Mouse (Mus musculus): ENCODE measurements at regions not wholly inside any gene's neighbourhood (a gene's known extent, or its start where the extent isn't known, plus 50 kb on each side); places are given as distances from the start of the nearest gene placed in this dataset.

GRCm38 (mm10) chr3:102355352-102355751 lies 114.4 kb upstream of the Ngf start:
- H3K36me3 ChIP-seq, result no peaks in the 10 kb centered on the region
- H3K9ac ChIP-seq, result no peak overlapping the region
- H3K4me2 ChIP-seq, result no peak overlapping the region
- no peak overlapping the region for H3K27ac ChIP-seq
- no peak overlapping the region for H3K4me3 ChIP-seq (replicated peaks)
- no peaks in the 10 kb centered on the region for H3K4me1 ChIP-seq (replicated peaks)
- DNase-seq (no peak), ATAC-seq (ENCODE audit: low read depth) (no peak)
- WGBS (ENCODE audit: insufficient replicate concordance), result 80% methylated on average over 2 of the region's 2 CpGs
- H3K9me3 ChIP-seq (replicated peaks), result no peaks in the 10 kb centered on the region
- no peaks in the 10 kb centered on the region for H3K27me3 ChIP-seq

GRCm38 (mm10) chr3:102354771-102355170 lies 114.9 kb upstream of the Ngf start:
- H3K4me3 ChIP-seq (replicated peaks), result no peak overlapping the region
- H3K36me3 ChIP-seq, result no peaks in the 10 kb centered on the region
- no peak for ATAC-seq (ENCODE audit: low read depth)
- H3K27me3 ChIP-seq, result no peaks in the 10 kb centered on the region
- no peak overlapping the region for H3K9ac ChIP-seq
- no peaks in the 10 kb centered on the region for H3K4me1 ChIP-seq (replicated peaks)
- no peak for DNase-seq
- H3K27ac ChIP-seq, result no peak overlapping the region
- H3K4me2 ChIP-seq, result no peak overlapping the region
- WGBS (ENCODE audit: insufficient replicate concordance), result 40% methylated on average over 2 of the region's 2 CpGs
- no peaks in the 10 kb centered on the region for H3K9me3 ChIP-seq (replicated peaks)

DNA sequence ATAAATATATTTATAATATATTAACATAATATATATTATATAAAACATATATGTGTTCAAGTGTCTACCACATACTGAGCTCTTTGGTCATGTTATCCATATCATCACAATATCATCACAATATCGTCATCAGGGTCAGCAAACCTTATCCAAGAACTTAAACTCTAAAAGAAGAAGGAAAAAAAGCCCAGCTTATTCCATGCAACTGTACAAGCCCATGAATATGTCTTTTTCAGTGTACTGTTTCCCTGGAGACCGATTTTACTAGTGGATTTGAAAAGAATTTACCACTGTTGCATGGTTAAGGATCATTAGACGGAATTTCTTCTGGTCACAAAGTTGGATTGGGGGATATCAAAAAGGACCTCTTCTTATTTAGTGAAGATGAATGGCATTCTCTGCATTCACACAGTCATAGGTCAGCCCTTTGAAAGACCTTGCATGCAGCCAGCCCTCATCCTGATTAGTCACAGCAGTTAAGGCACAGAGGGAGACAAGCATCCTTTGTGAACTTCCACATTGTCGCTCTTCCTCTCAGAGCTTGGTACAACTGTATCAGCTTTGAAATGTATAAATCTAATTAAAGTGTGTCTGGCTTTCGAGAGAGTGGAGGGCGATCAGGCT lies 116.3 kb upstream of the Ngf start:
- H3K36me3 ChIP-seq, result no peaks in the 10 kb centered on the region
- no peak overlapping the region for H3K27ac ChIP-seq
- no peak overlapping the region for H3K9ac ChIP-seq
- no peak for ATAC-seq (ENCODE audit: low read depth)
- WGBS (ENCODE audit: insufficient replicate concordance), result 64% methylated on average over 6 of the region's 6 CpGs
- no peak for DNase-seq
- no peaks in the 10 kb centered on the region for H3K27me3 ChIP-seq
- H3K4me2 ChIP-seq, result no peak overlapping the region
- no peaks in the 10 kb centered on the region for H3K9me3 ChIP-seq (replicated peaks)
- H3K4me3 ChIP-seq (replicated peaks), result no peak overlapping the region
- H3K4me1 ChIP-seq (replicated peaks), result no peaks in the 10 kb centered on the region

GRCm38 (mm10) chr3:102346077-102346476 lies 123.6 kb upstream of the Ngf start:
- no peaks in the 10 kb centered on the region for H3K27me3 ChIP-seq
- H3K4me3 ChIP-seq (replicated peaks), result no peak overlapping the region
- H3K4me1 ChIP-seq (replicated peaks), result no peaks in the 10 kb centered on the region
- ATAC-seq (ENCODE audit: low read depth) (no peak), DNase-seq (no peak)
- 40% methylated on average over 3 of the region's 3 CpGs for WGBS (ENCODE audit: insufficient replicate concordance)
- no peaks in the 10 kb centered on the region for H3K9me3 ChIP-seq (replicated peaks)
- no peak overlapping the region for H3K27ac ChIP-seq
- H3K9ac ChIP-seq, result no peak overlapping the region
- H3K4me2 ChIP-seq, result no peak overlapping the region
- no peaks in the 10 kb centered on the region for H3K36me3 ChIP-seq

- no peak overlapping the region for H3K9ac ChIP-seq
- no peak overlapping the region for H3K4me3 ChIP-seq (replicated peaks)
- H3K27ac ChIP-seq, result no peak overlapping the region
- no peak for DNase-seq
- no peaks in the 10 kb centered on the region for H3K4me1 ChIP-seq (replicated peaks)
- H3K9me3 ChIP-seq (replicated peaks), result no peaks in the 10 kb centered on the region
- no peak for ATAC-seq (ENCODE audit: low read depth)
- H3K36me3 ChIP-seq, result no peaks in the 10 kb centered on the region
- WGBS (ENCODE audit: insufficient replicate concordance), result 53% methylated on average over 5 of the region's 5 CpGs
- H3K27me3 ChIP-seq, result no peaks in the 10 kb centered on the region
- no peak overlapping the region for H3K4me2 ChIP-seq
These were observed 124.4 kb upstream of the Ngf start for GRCm38 (mm10) chr3:102345291-102345690.

- 47% methylated on average over 5 of the region's 5 CpGs for WGBS (ENCODE audit: insufficient replicate concordance)
- Histone ChIP-seq H3K9ac (no peak overlapping the region), H3K27me3 (no peaks in the 10 kb centered on the region), H3K9me3 (replicated peaks) (no peaks in the 10 kb centered on the region), H3K4me2 (no peak overlapping the region), H3K4me1 (replicated peaks) (no peaks in the 10 kb centered on the region), H3K27ac (no peak overlapping the region), H3K36me3 (no peaks in the 10 kb centered on the region), H3K4me3 (replicated peaks) (no peak overlapping the region)
- DNase-seq (no peak), ATAC-seq (ENCODE audit: low read depth) (no peak)
These were observed 129.0 kb upstream of the Ngf start for GRCm38 (mm10) chr3:102340731-102341130.

DNA sequence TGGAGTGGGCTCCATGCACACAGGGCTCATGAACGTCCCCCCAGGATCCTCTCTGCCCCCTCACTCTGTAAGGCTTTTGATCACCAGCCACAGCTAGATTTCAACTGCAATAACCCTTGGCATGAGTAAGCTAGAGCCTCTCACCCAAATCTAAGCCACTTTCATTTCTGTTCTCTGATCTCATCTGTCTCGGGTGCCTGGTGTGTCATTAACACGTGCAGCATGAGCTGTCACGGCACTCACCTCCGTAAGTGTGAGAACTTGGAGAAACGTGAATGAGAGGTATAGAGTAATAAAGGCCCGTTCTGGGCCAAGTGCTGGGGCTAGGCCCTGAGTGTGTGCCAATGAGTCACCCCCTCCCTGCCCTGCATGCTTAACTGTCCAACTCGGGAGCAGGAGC lies 131.8 kb upstream of the Ngf start:
- no peaks in the 10 kb centered on the region for H3K27me3 ChIP-seq
- no peak for ATAC-seq (ENCODE audit: low read depth)
- H3K9me3 ChIP-seq (replicated peaks), result no peaks in the 10 kb centered on the region
- H3K4me2 ChIP-seq, result no peak overlapping the region
- H3K4me3 ChIP-seq (replicated peaks), result no peak overlapping the region
- H3K27ac ChIP-seq, result no peak overlapping the region
- H3K4me1 ChIP-seq (replicated peaks), result no peaks in the 10 kb centered on the region
- H3K36me3 ChIP-seq, result no peaks in the 10 kb centered on the region
- DNase-seq, result no peak
- no peak overlapping the region for H3K9ac ChIP-seq
- 65% methylated on average over 8 of the region's 8 CpGs for WGBS (ENCODE audit: insufficient replicate concordance)

- Histone ChIP-seq H3K36me3 (no peaks in the 10 kb centered on the region), H3K4me3 (replicated peaks) (no peak overlapping the region), H3K4me1 (replicated peaks) (no peaks in the 10 kb centered on the region), H3K9ac (no peak overlapping the region), H3K27ac (no peak overlapping the region), H3K9me3 (replicated peaks) (no peaks in the 10 kb centered on the region), H3K27me3 (no peaks in the 10 kb centered on the region), H3K4me2 (no peak overlapping the region)
- ATAC-seq (ENCODE audit: low read depth) (no peak), DNase-seq (no peak)
- WGBS (ENCODE audit: insufficient replicate concordance), result 54% methylated on average over 2 of the region's 2 CpGs
These were observed 131.7 kb upstream of the Vangl1 start for GRCm38 (mm10) chr3:102336184-102336583.

DNA sequence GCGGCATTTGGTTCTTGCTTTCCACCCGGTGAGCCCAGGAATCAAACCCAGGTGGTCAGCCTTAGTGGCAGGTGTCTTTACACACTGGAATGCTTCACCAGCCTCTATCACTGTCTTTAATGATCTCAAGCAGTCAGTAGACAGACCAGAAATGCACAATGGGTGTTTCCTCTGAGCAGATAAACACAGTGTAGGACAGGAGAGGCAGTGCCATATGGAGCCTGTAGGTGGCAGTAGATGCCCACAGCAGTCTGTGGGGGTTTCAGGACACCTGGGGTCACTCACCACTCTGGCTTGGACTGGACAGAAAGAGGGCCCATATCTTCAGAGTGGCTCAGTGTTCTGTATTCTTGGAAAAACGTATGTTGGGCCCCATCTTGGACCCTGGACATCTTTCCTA lies 130.7 kb upstream of the Vangl1 start:
- Histone ChIP-seq H3K4me2 (no peak overlapping the region), H3K27me3 (no peaks in the 10 kb centered on the region), H3K36me3 (no peaks in the 10 kb centered on the region), H3K9ac (no peak overlapping the region), H3K4me3 (replicated peaks) (no peak overlapping the region), H3K9me3 (replicated peaks) (no peaks in the 10 kb centered on the region), H3K27ac (no peak overlapping the region), H3K4me1 (replicated peaks) (no peaks in the 10 kb centered on the region)
- 73% methylated on average over 3 of the region's 3 CpGs for WGBS (ENCODE audit: insufficient replicate concordance)
- ATAC-seq (ENCODE audit: low read depth) (no peak), DNase-seq (no peak)

- ATAC-seq (ENCODE audit: low read depth) (no peak), DNase-seq (no peak)
- H3K4me3 ChIP-seq (replicated peaks), result no peak overlapping the region
- H3K27me3 ChIP-seq, result no peaks in the 10 kb centered on the region
- no peak overlapping the region for H3K4me2 ChIP-seq
- H3K9me3 ChIP-seq (replicated peaks), result no peaks in the 10 kb centered on the region
- H3K36me3 ChIP-seq, result no peaks in the 10 kb centered on the region
- no peaks in the 10 kb centered on the region for H3K4me1 ChIP-seq (replicated peaks)
- no peak overlapping the region for H3K27ac ChIP-seq
- no peak overlapping the region for H3K9ac ChIP-seq
- 42% methylated on average over 3 of the region's 3 CpGs for WGBS (ENCODE audit: insufficient replicate concordance)
These were observed 127.7 kb upstream of the Vangl1 start for GRCm38 (mm10) chr3:102332221-102332620.

DNA sequence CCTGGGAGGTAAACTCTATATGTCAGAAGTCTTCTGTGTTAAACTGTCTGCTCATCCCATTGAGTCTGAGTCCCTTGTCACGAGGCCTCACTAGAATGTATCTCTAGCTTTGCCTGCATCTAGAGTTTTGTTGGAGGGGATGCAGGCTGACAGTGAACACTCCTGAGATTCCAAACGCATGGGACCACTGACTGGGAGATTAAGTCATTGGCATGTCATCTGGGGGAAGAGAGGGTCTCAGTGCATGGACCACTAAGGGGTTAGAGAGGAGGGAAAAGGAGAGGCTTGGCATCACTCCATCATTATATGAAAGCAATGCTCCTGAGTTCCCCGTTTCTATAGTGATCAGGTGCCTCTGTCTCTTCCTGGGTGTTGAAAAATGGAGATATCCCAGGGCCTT lies 114.8 kb upstream of the Vangl1 start:
- WGBS (ENCODE audit: insufficient replicate concordance), result 53% methylated on average over 3 of the region's 3 CpGs
- Histone ChIP-seq H3K4me1 (replicated peaks) (no peaks in the 10 kb centered on the region), H3K27ac (no peak overlapping the region), H3K36me3 (no peaks in the 10 kb centered on the region), H3K4me3 (replicated peaks) (no peak overlapping the region), H3K9ac (no peak overlapping the region), H3K4me2 (no peak overlapping the region), H3K27me3 (no peaks in the 10 kb centered on the region), H3K9me3 (replicated peaks) (no peaks in the 10 kb centered on the region)
- ATAC-seq (ENCODE audit: low read depth) (no peak), DNase-seq (no peak)

- ATAC-seq (ENCODE audit: low read depth), result no peak
- no peaks in the 10 kb centered on the region for H3K27me3 ChIP-seq
- H3K27ac ChIP-seq, result no peak overlapping the region
- no peak overlapping the region for H3K4me2 ChIP-seq
- no peak overlapping the region for H3K9ac ChIP-seq
- H3K9me3 ChIP-seq (replicated peaks), result no peaks in the 10 kb centered on the region
- no peaks in the 10 kb centered on the region for H3K36me3 ChIP-seq
- no peak for DNase-seq
- 60% methylated on average over 3 of the region's 3 CpGs for WGBS (ENCODE audit: insufficient replicate concordance)
- no peaks in the 10 kb centered on the region for H3K4me1 ChIP-seq (replicated peaks)
- H3K4me3 ChIP-seq (replicated peaks), result no peak overlapping the region
These were observed 111.7 kb upstream of the Vangl1 start for GRCm38 (mm10) chr3:102316151-102316550.

Data from liver, embryonic 13.5 days (tissue).